Mouse (Mus musculus) bone marrow macrophage, adult 2 months (primary cell): ENCODE measurements around the gene Pex1. TPM values are rescaled to one million over a fixed set of nuclear protein-coding genes. Genes with fewer than 3 reads are reported as not detected.
"Not testable (repeated sequence)": the region's sequence is repeated elsewhere in the genome, so short reads cannot be mapped to it uniquely, and the experiment has no call there.

Source experiments
- H3K27ac ChIP-seq: 2 replicates; pipeline ENCODE4 v1.5.1; 2012; ENCODE audit warnings: low read depth, low read length; ENCODE audit not compliant: insufficient read depth
- H3K4me1 ChIP-seq: 2 replicates; pipeline ENCODE4 v1.6.1; 2012; ENCODE audit warnings: low read length; ENCODE audit not compliant: control insufficient read depth, insufficient read depth
- H3K4me3 ChIP-seq: 2 replicates; pipeline ENCODE4 v1.5.1; 2012; ENCODE audit warnings: mild to moderate bottlenecking, low read length, moderate library complexity; ENCODE audit not compliant: insufficient read depth
- CTCF ChIP-seq: IDR thresholded peaks from 2 replicates; pipeline ENCODE4 v1.5.1; 2012; ENCODE audit warnings: low read depth, mild to moderate bottlenecking, low read length, moderate library complexity
- POLR2A ChIP-seq: IDR thresholded peaks from 2 replicates; pipeline ENCODE4 v1.6.1; 2012; ENCODE audit warnings: mild to moderate bottlenecking, low read depth, low read length, borderline replicate concordance
- polyA plus RNA-seq: library from polyadenylated mRNA; stranded (reverse); fragments of >200 nt; gene quantifications from 2 replicates; pipeline ENCODE4 v1.2.4, GENCODE M21; 2012; ENCODE audit not compliant: missing spikeins, insufficient read depth, insufficient read length

The Pex1 gene
- polyA plus RNA-seq, 1 experiment, result 22.3 TPM

- H3K4me3 ChIP-seq, result no peak overlapping the region
- H3K4me1 ChIP-seq, result peaks cover 6% of the 10 kb centered on the region
- TF ChIP-seq POLR2A (no peak), CTCF (no peak)
- no peak overlapping the region for H3K27ac ChIP-seq
Observed at GRCm38 (mm10) chr5:3651621-3652020, 55.8 kb downstream of the Pex1 start.

- not testable (repeated sequence) for H3K4me3 ChIP-seq, H3K4me1 ChIP-seq, H3K27ac ChIP-seq
Observed at GRCm38 (mm10) chr5:3652903-3653575, 57.2 kb downstream of the Pex1 start.

- no peak for TF ChIP-seq CTCF
- TF ChIP-seq POLR2A, result no peak
- no peak overlapping the region for H3K27ac ChIP-seq
- no peak overlapping the region for H3K4me3 ChIP-seq
- peaks cover 4% of the 10 kb centered on the region; the same call in 1 of the 2 replicates for H3K4me1 ChIP-seq
Observed at GRCm38 (mm10) chr5:3653801-3654200, 57.9 kb downstream of the Pex1 start.

- Histone ChIP-seq H3K27ac (no peak within 1 kb of the TSS), H3K4me1 (0 out of 2 replicates have a peak, but pooled peaks cover 2% of the 10 kb centered on the region), H3K4me3 (no peak within 1 kb of the TSS)
- no peak for TF ChIP-seq POLR2A
- no peak for TF ChIP-seq CTCF
Observed at GRCm38 (mm10) chr5:3657085-3657484, 61.2 kb downstream of the Pex1 start, which contains the start of gene Gatad1. Gene Gatad1 (minus strand): TSS chr5:3657185.

- Histone ChIP-seq H3K27ac (no peak overlapping the region), H3K4me1 (no peaks in the 10 kb centered on the region), H3K4me3 (no peak overlapping the region)
- TF ChIP-seq POLR2A, result no peak
- no peak for TF ChIP-seq CTCF
Observed at GRCm38 (mm10) chr5:3665225-3665624, 69.4 kb downstream of the Pex1 start.

GRCm38 (mm10) chr5:3666585-3666984 is 70.7 kb downstream of the Pex1 start:
- Histone ChIP-seq H3K4me3 (no peak overlapping the region), H3K4me1 (no peaks in the 10 kb centered on the region), H3K27ac (no peak overlapping the region)
- TF ChIP-seq CTCF, result no peak
- TF ChIP-seq POLR2A, result no peak

GRCm38 (mm10) chr5:3669938-3670554 is 74.2 kb downstream of the Pex1 start:
- H3K4me3 ChIP-seq, result no peak overlapping the region
- no peak overlapping the region for H3K27ac ChIP-seq
- no peak for TF ChIP-seq CTCF
- no peaks in the 10 kb centered on the region for H3K4me1 ChIP-seq

Other genes starting within 250 kb of the Pex1 start
- gene Fam133b, start 52.2 kb upstream of the Pex1 start, polyA plus RNA-seq, result 24.3 and 26.0 TPM in 2 replicates
- 6.4 and 7.0 TPM in 2 replicates for gene 1700109H08Rik, start 24.5 kb upstream of the Pex1 start, polyA plus RNA-seq
- gene Rbm48, start 519 bp downstream of the Pex1 start, polyA plus RNA-seq, result 8.8 and 11.0 TPM in 2 replicates
- not detected in 2 replicates for gene Tmbim7, start 55.1 kb downstream of the Pex1 start, polyA plus RNA-seq
- gene Gatad1, start 61.1 kb downstream of the Pex1 start, polyA plus RNA-seq, result 76.2 and 81.2 TPM in 2 replicates
- gene Ankib1, start 206.9 kb downstream of the Pex1 start, polyA plus RNA-seq, result 15.0 and 18.5 TPM in 2 replicates
- 42.8 and 54.8 TPM in 2 replicates for gene Krit1, start 207.1 kb downstream of the Pex1 start, polyA plus RNA-seq
- 0.41 TPM in 1 of 2 replicates, not detected in the other for gene Lrrd1, start 249.1 kb downstream of the Pex1 start, polyA plus RNA-seq